Mouse (Mus musculus) E14TG2a.4 (cell line): ENCODE results near the gene Synrg.

Source experiments
- CTCF ChIP-seq: conservative IDR thresholded peaks from 2 replicates; pipeline ENCODE4 v1.5.1; 2014; ENCODE audit warnings: low read length
- NANOG ChIP-seq: IDR thresholded peaks from 2 replicates; pipeline ENCODE4 v1.6.1; 2014; ENCODE audit warnings: borderline replicate concordance, low read length, mixed read lengths
- POU5F1 ChIP-seq: IDR thresholded peaks from 2 replicates; pipeline ENCODE4 v1.6.1; 2014; ENCODE audit warnings: low read length, borderline replicate concordance

DNA sequence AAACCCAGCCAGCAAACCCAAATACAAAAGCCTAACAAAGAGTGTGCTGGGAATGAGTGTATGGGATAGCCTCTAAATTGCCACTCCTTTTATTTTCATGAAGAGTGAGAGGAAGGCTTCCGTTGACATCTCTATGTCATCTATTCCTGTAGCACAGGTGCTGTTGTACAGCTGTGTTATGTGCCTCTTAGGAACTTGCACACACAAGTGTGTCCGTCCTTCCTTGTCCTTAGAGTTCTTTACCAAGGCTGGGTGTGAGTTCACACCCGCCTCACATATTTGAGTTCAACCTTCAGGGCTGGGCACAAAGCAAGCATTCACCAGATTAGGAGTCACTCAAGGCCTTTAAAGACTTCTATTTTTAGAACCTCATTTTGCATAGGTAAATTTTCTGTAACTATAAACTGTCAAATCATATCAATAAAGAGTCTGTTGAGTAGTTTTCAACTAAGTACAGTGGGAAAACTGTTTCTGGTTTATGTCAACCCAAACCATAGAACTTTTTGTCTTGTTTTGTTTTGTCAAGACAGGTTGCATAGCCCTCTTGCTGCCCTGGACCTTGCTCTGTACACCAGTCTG, 99.5 kb downstream of the Synrg start:
- TF ChIP-seq CTCF (no peak), NANOG (no peak), POU5F1 (no peak)
